Mouse (Mus musculus): ENCODE measurements around the gene Samhd1. TPM values are rescaled to one million over a fixed set of nuclear protein-coding genes. Genes with fewer than 3 reads are reported as not detected.

Samhd1 gene
- polyA plus RNA-seq, 1 experiment from 2014 or later: 21.7 TPM

GRCm38 (mm10) chr2:157132686-157133540 lies 2.2 kb downstream of the Samhd1 start:
- 84% methylated on average over 3 of the region's 3 CpGs for WGBS
- peak; percentile 49 for DNase-seq (ENCODE audit: low spot score, missing footprints)
- Histone ChIP-seq H3K9ac (ENCODE audit: low read length) (no peak overlapping the region), H3K36me3 (ENCODE audit: control insufficient read depth, insufficient read depth, low read length) (no peaks in the 10 kb centered on the region), H3K4me1 (ENCODE audit: control insufficient read depth, insufficient read depth, low read length) (peaks cover 3% of the 10 kb centered on the region; the same call in 1 of the 2 replicates), H3K4me2 (no peak overlapping the region), H3K9me3 (ENCODE audit: control insufficient read depth, low read length) (no peaks in the 10 kb centered on the region), H3K27me3 (ENCODE audit: control insufficient read depth, insufficient read depth, low read length) (no peaks in the 10 kb centered on the region), H3K27ac (ENCODE audit: low read depth, low read length) (no peak overlapping the region), H3K4me3 (ENCODE audit: low read depth, low read length) (no peak overlapping the region)
- ATAC-seq (ENCODE audit: low FRiP score): no peak

- WGBS: 90% methylated on average over 1 of the region's 1 CpGs
- no peak for ATAC-seq (ENCODE audit: low FRiP score)
- Histone ChIP-seq H3K4me3 (ENCODE audit: low read depth, low read length) (no peak overlapping the region), H3K27me3 (ENCODE audit: control insufficient read depth, insufficient read depth, low read length) (no peaks in the 10 kb centered on the region), H3K9ac (ENCODE audit: low read length) (no peak overlapping the region), H3K9me3 (ENCODE audit: control insufficient read depth, low read length) (no peaks in the 10 kb centered on the region), H3K4me1 (ENCODE audit: control insufficient read depth, insufficient read depth, low read length) (peaks cover 3% of the 10 kb centered on the region; the same call in 1 of the 2 replicates), H3K27ac (ENCODE audit: low read depth, low read length) (no peak overlapping the region), H3K4me2 (no peak overlapping the region), H3K36me3 (ENCODE audit: control insufficient read depth, insufficient read depth, low read length) (no peaks in the 10 kb centered on the region)
- peak; percentile 28 for DNase-seq (ENCODE audit: low spot score, missing footprints)
These were observed 3.0 kb downstream of the Samhd1 start for GRCm38 (mm10) chr2:157132086-157132485.

- H3K27me3 ChIP-seq (ENCODE audit: control insufficient read depth, insufficient read depth, low read length): no peaks in the 10 kb centered on the region
- no peak overlapping the region for H3K4me3 ChIP-seq (ENCODE audit: low read depth, low read length)
- H3K4me1 ChIP-seq (ENCODE audit: control insufficient read depth, insufficient read depth, low read length): peaks cover 3% of the 10 kb centered on the region; the same call in 1 of the 2 replicates
- 89% methylated on average over 8 of the region's 8 CpGs for WGBS
- no peaks in the 10 kb centered on the region for H3K36me3 ChIP-seq (ENCODE audit: control insufficient read depth, insufficient read depth, low read length)
- DNase-seq (ENCODE audit: low spot score, missing footprints) (peak; percentile 45), ATAC-seq (ENCODE audit: low FRiP score) (no peak)
- H3K9ac ChIP-seq (ENCODE audit: low read length): no peak overlapping the region
- H3K27ac ChIP-seq (ENCODE audit: low read depth, low read length): no peak overlapping the region
- no peak overlapping the region for H3K4me2 ChIP-seq
- H3K9me3 ChIP-seq (ENCODE audit: control insufficient read depth, low read length): no peaks in the 10 kb centered on the region
These were observed 4.1 kb downstream of the Samhd1 start for GRCm38 (mm10) chr2:157130813-157131514.

GRCm38 (mm10) chr2:157129601-157130164 lies 5.4 kb downstream of the Samhd1 start:
- WGBS: 88% methylated on average over 11 of the region's 11 CpGs
- no peaks in the 10 kb centered on the region for H3K9me3 ChIP-seq (ENCODE audit: control insufficient read depth, low read length)
- peaks cover 3% of the 10 kb centered on the region; the same call in 1 of the 2 replicates for H3K4me1 ChIP-seq (ENCODE audit: control insufficient read depth, insufficient read depth, low read length)
- H3K4me3 ChIP-seq (ENCODE audit: low read depth, low read length): no peak overlapping the region
- no peaks in the 10 kb centered on the region for H3K36me3 ChIP-seq (ENCODE audit: control insufficient read depth, insufficient read depth, low read length)
- no peak overlapping the region for H3K9ac ChIP-seq (ENCODE audit: low read length)
- no peaks in the 10 kb centered on the region for H3K27me3 ChIP-seq (ENCODE audit: control insufficient read depth, insufficient read depth, low read length)
- ATAC-seq (ENCODE audit: low FRiP score) (no peak), DNase-seq (ENCODE audit: low spot score, missing footprints) (peak; percentile 72)
- no peak overlapping the region for H3K4me2 ChIP-seq
- H3K27ac ChIP-seq (ENCODE audit: low read depth, low read length): no peak overlapping the region

GRCm38 (mm10) chr2:157129096-157129495 lies 6.0 kb downstream of the Samhd1 start:
- Histone ChIP-seq H3K27me3 (ENCODE audit: control insufficient read depth, insufficient read depth, low read length) (no peaks in the 10 kb centered on the region), H3K36me3 (ENCODE audit: control insufficient read depth, insufficient read depth, low read length) (no peaks in the 10 kb centered on the region), H3K9me3 (ENCODE audit: control insufficient read depth, low read length) (no peaks in the 10 kb centered on the region), H3K27ac (ENCODE audit: low read depth, low read length) (no peak overlapping the region), H3K4me2 (no peak overlapping the region), H3K9ac (ENCODE audit: low read length) (no peak overlapping the region), H3K4me1 (ENCODE audit: control insufficient read depth, insufficient read depth, low read length) (peaks cover under 1% of the 10 kb centered on the region; the same call in 1 of the 2 replicates), H3K4me3 (ENCODE audit: low read depth, low read length) (no peak overlapping the region)
- no peak for ATAC-seq (ENCODE audit: low FRiP score)
- peak; percentile 60 for DNase-seq (ENCODE audit: low spot score, missing footprints)
- 94% methylated on average over 4 of the region's 4 CpGs for WGBS

GRCm38 (mm10) chr2:157128072-157128471 lies 7.0 kb downstream of the Samhd1 start:
- Histone ChIP-seq H3K36me3 (ENCODE audit: control insufficient read depth, insufficient read depth, low read length) (no peaks in the 10 kb centered on the region), H3K27me3 (ENCODE audit: control insufficient read depth, insufficient read depth, low read length) (no peaks in the 10 kb centered on the region), H3K27ac (ENCODE audit: low read depth, low read length) (no peak overlapping the region), H3K4me3 (ENCODE audit: low read depth, low read length) (no peak overlapping the region), H3K4me2 (no peak overlapping the region), H3K4me1 (ENCODE audit: control insufficient read depth, insufficient read depth, low read length) (no peaks in the 10 kb centered on the region), H3K9ac (ENCODE audit: low read length) (no peak overlapping the region), H3K9me3 (ENCODE audit: control insufficient read depth, low read length) (no peaks in the 10 kb centered on the region)
- WGBS: 78% methylated on average over 4 of the region's 4 CpGs
- ATAC-seq (ENCODE audit: low FRiP score) (no peak), DNase-seq (ENCODE audit: low spot score, missing footprints) (no peak)

- Histone ChIP-seq H3K36me3 (ENCODE audit: control insufficient read depth, insufficient read depth, low read length) (no peaks in the 10 kb centered on the region), H3K4me1 (ENCODE audit: control insufficient read depth, insufficient read depth, low read length) (no peaks in the 10 kb centered on the region), H3K9ac (ENCODE audit: low read length) (no peak overlapping the region), H3K27ac (ENCODE audit: low read depth, low read length) (no peak overlapping the region), H3K4me3 (ENCODE audit: low read depth, low read length) (no peak overlapping the region), H3K9me3 (ENCODE audit: control insufficient read depth, low read length) (no peaks in the 10 kb centered on the region), H3K4me2 (no peak overlapping the region), H3K27me3 (ENCODE audit: control insufficient read depth, insufficient read depth, low read length) (no peaks in the 10 kb centered on the region)
- WGBS: 94% methylated on average over 3 of the region's 3 CpGs
- ATAC-seq (ENCODE audit: low FRiP score) (no peak), DNase-seq (ENCODE audit: low spot score, missing footprints) (peak; percentile 21)
These were observed 7.7 kb downstream of the Samhd1 start for GRCm38 (mm10) chr2:157127370-157127769.

GRCm38 (mm10) chr2:157125246-157125645 lies 9.8 kb downstream of the Samhd1 start:
- H3K4me3 ChIP-seq (ENCODE audit: low read depth, low read length): no peak overlapping the region
- ATAC-seq (ENCODE audit: low FRiP score): no peak
- no peaks in the 10 kb centered on the region for H3K36me3 ChIP-seq (ENCODE audit: control insufficient read depth, insufficient read depth, low read length)
- H3K9me3 ChIP-seq (ENCODE audit: control insufficient read depth, low read length): no peaks in the 10 kb centered on the region
- no peak overlapping the region for H3K4me2 ChIP-seq
- H3K27ac ChIP-seq (ENCODE audit: low read depth, low read length): no peak overlapping the region
- no peak for DNase-seq (ENCODE audit: low spot score, missing footprints)
- no peaks in the 10 kb centered on the region for H3K27me3 ChIP-seq (ENCODE audit: control insufficient read depth, insufficient read depth, low read length)
- 91% methylated on average over 3 of the region's 3 CpGs for WGBS
- no peaks in the 10 kb centered on the region for H3K4me1 ChIP-seq (ENCODE audit: control insufficient read depth, insufficient read depth, low read length)
- no peak overlapping the region for H3K9ac ChIP-seq (ENCODE audit: low read length)

- Histone ChIP-seq H3K27ac (ENCODE audit: low read depth, low read length) (no peak overlapping the region), H3K9me3 (ENCODE audit: control insufficient read depth, low read length) (no peaks in the 10 kb centered on the region), H3K4me1 (ENCODE audit: control insufficient read depth, insufficient read depth, low read length) (no peaks in the 10 kb centered on the region), H3K36me3 (ENCODE audit: control insufficient read depth, insufficient read depth, low read length) (no peaks in the 10 kb centered on the region), H3K4me3 (ENCODE audit: low read depth, low read length) (no peak overlapping the region), H3K27me3 (ENCODE audit: control insufficient read depth, insufficient read depth, low read length) (no peaks in the 10 kb centered on the region), H3K4me2 (no peak overlapping the region), H3K9ac (ENCODE audit: low read length) (no peak overlapping the region)
- DNase-seq (ENCODE audit: low spot score, missing footprints): no peak
- ATAC-seq (ENCODE audit: low FRiP score): no peak
- 93% methylated on average over 8 of the region's 8 CpGs for WGBS
These were observed 13.3 kb downstream of the Samhd1 start for GRCm38 (mm10) chr2:157121766-157122165.

Data from midbrain, embryonic 11.5 days (tissue).